Mouse (Mus musculus) CD8-positive naive resting alpha-beta T cell, adult 2 months (primary cell): ENCODE data around the gene Dcaf11.

Source experiments
- DNase-seq, 2 experiments: peaks; one replicate each; pipeline ENCODE4 v3.0.0; 2022; ENCODE audit warnings: low read depth in 2 of 2, low spot score in 2 of 2

The Dcaf11 gene

GRCm38 (mm10) chr14:55584303-55584701, 24.5 kb downstream of the Dcaf11 start:
- DNase-seq = no peak

- DNase-seq = peak; percentile 64 to 65
These were observed 25.1 kb downstream of the Dcaf11 start, which contains the start of gene Emc9 for GRCm38 (mm10) chr14:55584702-55585565. TSS of gene Emc9 (minus strand) at chr14:55585302.

DNA sequence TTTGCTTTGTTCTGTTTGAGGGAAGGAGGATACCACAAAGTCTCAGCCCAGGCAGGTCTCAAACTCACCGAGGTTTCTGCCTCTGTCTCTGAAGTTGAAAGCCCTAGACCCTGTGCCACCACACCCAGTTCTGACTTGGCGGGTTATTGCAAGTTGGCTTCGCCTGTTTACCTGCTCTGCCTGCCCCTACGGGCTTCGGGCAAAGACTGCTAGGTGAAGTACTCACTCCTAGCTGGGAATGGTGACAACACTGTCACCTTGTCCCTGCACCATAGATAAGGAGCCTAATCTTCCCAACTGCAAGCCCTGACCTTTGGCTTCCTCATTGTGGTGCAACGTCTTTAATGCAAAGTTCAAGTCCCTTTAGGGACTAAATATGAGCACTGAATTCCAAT, 25.8 kb downstream of the Dcaf11 start:
- peak; percentile 30 to 50 for DNase-seq

GRCm38 (mm10) chr14:55586149-55586548, 26.3 kb downstream of the Dcaf11 start:
- DNase-seq = no peak

- DNase-seq = no peak
These were observed 29.5 kb downstream of the Dcaf11 start for GRCm38 (mm10) chr14:55589271-55589670.

- DNase-seq = no peak
These were observed 30.1 kb downstream of the Dcaf11 start for GRCm38 (mm10) chr14:55589771-55590448.

DNA sequence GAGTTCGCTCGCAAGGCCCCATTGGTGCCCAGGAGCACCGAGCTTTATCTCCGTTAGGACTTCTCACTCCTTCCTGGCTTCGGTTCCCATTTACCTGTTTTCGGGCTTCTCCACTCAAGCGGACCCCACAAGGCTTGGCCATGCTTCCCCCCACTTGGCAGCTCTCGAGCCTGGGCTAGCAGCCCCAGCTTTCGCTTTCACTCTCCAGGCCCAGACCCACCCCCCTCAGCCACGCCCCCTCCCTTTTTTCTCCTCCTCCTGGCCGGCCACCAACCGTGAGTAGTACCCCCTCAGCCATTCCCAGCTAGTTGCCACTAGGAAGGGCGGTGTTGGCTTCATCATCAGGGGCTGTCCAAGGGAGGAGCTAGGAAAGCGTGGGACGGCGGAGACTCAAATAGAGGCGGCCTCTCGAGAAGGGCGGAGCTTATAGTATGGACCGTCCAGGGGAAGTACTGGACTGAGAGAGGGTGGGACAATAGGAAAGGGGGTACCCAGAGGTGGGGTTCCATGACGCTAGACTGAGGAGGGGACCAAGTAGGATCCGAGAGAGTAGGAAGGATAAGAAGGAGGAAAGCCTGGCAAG, 31.0 kb downstream of the Dcaf11 start, which contains the start of gene Psme2:
Gene Psme2 (minus strand): TSS at position 366 of the 583 bp plus-strand sequence.
- peak; percentile 70 to 76 for DNase-seq

DNA sequence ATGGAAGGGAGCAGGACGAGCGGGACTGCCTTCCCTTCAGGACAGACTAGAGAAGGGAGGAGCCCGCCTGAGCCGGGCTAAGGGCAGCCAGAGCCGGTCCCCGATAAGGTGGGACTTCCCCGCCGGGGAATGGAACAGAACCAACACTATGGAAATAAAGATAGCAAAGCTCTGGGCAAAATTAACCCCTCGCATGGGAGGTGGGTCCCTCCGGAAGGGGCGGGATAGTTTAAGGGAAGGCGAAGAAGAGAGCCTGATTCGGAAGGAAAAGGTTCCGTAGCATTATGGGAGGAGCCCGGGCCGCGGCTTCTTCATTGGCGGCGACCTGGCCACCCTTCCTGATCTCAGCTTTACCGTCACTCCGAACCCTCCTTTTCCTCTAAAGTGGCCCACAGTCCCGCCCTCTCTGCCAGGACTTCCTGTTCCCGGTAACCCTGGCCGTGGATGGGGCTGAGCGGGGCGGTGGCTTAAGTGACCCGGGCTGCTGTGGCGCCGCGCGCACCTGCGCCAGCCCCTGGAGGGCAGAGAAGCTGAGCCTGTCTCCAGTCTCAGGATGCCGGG, 31.6 kb downstream of the Dcaf11 start, which contains the start of gene Rnf31:
Gene Rnf31 (plus strand): TSS at position 378 of the 561 bp plus-strand sequence.
- peak; percentile 78 to 82 for DNase-seq

DNA sequence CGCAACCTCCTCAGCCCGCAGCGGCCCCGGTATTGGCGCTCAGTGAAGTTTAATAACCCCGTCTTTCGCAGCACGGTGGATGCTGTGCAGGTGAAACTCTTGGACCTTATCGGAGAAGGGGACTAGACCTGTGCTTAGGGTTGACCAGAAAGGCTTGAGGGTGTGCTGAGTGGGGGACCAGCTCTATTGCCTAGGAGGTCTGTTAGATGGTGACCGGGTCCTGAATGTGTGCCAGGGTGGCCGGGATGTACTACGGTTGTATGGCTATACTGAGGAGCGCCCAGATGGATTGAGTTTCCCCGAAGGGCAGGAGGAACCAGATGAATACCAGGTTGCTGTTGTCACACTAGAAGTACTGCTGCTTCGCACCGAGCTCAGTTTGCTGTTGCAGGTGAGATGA, 32.4 kb downstream of the Dcaf11 start:
- no peak for DNase-seq

DNA sequence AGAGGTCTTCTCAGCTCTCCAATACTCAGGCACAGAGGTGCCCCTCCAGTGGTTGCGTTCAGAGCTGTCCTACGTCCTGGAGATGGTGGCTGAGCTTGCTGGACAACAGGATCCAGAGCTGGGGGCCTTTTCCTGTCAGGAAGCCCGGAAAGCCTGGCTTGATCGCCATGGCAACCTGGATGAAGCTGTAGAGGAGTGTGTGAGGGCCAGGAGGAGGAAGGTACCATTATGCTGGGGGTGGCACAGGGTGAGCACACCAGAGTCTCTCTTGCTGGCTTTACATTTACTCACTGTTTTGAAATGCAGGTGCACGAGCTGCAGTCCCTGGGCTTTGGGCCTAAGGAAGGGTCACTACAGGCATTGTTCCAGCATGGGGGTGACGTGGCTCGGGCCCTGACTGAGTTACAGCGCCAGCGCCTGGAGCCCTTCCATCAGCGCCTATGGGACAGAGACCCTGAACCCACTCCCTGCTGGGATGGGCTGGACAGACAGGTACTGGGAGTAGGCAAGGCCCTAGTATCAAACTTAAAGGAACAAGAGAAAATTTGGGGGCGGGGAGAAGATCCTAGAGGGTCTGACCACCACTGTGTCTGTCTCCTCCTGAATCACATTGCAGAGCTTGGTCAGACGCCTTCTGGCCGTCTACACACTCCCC, 36.4 kb downstream of the Dcaf11 start:
- DNase-seq = no peak

- DNase-seq = no peak
These were observed 39.0 kb downstream of the Dcaf11 start for GRCm38 (mm10) chr14:55598521-55599390.

DNA sequence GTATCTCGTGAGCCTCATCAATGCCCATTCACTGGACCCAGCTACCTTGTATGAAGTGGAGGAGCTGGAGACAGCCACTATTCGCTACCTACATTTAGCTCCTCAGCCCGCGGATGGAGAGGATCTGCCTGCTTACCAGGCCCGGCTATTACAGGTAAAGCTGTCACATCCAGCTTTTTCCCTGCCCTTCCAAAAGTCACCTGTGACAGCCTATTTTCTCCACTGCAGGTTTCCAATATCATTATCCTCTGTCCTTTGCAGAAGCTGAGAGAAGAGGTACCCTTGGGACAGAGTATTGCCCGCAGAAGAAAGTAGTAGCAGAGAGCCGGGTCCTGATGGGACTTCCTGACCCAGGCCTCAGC, 43.4 kb downstream of the Dcaf11 start, which contains the start of gene Irf9:
Gene Irf9 (plus strand): TSS at position 301 of the 362 bp plus-strand sequence.
- DNase-seq = no peak

- peak; percentile 96 to 98 for DNase-seq
These were observed 44.1 kb downstream of the Dcaf11 start for GRCm38 (mm10) chr14:55603633-55604576.

- DNase-seq = no peak
These were observed 45.0 kb downstream of the Dcaf11 start for GRCm38 (mm10) chr14:55604823-55605222.

- no peak for DNase-seq
These were observed 46.1 kb downstream of the Dcaf11 start for GRCm38 (mm10) chr14:55605743-55606459.

DNA sequence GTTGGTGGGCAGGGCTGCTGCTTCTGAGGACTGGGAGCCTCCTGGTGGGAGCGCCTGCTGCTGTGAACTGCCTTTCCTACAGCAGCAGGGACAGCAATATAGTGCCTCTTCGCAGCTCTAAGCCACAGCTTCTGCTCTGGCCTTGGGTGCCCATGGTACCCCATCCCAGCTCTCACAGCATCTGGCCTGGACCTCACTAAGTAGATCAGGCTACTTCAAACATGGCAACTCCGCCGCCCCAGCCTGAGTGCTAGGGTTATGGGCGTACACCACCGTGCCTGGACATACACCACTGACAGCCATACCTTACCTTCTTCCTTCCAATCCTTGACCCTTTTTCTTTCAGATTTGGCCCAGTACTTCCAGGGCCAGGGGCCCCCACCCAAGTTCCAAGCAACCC, 48.5 kb downstream of the Dcaf11 start:
- no peak for DNase-seq

DNA sequence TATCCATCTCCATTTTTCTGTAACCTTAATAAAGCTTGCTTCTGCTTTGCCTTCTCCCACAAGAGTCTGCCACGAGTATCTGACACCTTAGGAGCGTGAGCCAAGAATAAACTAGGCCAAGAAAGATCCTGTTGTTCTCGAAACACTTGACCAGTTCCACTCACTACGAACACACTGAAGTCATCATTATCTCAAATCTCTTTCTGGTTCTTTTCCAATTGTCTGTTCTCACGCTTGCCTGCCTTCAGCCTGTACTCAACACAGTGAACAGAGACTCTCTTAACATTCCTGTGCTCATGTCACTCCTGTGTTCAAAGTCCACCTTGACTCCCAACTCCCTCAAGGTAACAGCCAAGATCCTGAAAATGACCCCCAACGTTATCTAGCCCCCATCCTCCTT, 53.5 kb downstream of the Dcaf11 start:
- DNase-seq = no peak

GRCm38 (mm10) chr14:55614565-55615178, 54.9 kb downstream of the Dcaf11 start:
- no peak for DNase-seq
